Mouse (Mus musculus): Measurements from ENCODE around the gene Rabgap1l.

DNA sequence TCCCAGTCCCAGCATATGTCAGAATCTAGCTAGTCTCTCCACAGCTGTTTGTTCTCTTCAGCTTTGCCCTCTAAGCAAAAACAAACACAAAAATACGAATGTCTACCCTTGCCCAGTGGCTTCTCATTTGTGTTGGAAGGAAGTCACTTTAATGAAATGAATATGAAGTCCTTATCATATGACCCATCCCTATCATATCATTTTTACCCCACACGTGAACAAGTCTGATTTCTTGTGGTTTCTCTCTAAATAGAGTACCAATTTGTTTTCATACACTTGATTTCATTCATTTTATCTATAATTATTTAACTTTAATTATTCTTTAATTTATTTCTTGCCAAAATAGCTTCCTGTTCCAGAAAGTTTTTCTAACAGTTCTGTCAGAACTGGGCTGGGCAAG is 341.3 kb downstream of the Rabgap1l start:
- TF ChIP-seq CTCF (conservative IDR thresholded peaks at IDR 0.05; ENCODE audit: insufficient read depth, insufficient read length, low read depth, low read length): no peak
- no peak for TF ChIP-seq POLR2A (IDR thresholded peaks at IDR 0.05; ENCODE audit: low read depth, low read length)
